Mouse (Mus musculus): ENCODE results near the gene Ccdc183. TPM values are rescaled to one million over a fixed set of nuclear protein-coding genes. Genes with fewer than 3 reads are reported as not detected.
A peak's percentile ranks its signal among the peaks of the same experiment; 100 is the strongest.

The Ccdc183 gene
- total RNA-seq, 4 experiments from 2014 or later = not detected

DNA sequence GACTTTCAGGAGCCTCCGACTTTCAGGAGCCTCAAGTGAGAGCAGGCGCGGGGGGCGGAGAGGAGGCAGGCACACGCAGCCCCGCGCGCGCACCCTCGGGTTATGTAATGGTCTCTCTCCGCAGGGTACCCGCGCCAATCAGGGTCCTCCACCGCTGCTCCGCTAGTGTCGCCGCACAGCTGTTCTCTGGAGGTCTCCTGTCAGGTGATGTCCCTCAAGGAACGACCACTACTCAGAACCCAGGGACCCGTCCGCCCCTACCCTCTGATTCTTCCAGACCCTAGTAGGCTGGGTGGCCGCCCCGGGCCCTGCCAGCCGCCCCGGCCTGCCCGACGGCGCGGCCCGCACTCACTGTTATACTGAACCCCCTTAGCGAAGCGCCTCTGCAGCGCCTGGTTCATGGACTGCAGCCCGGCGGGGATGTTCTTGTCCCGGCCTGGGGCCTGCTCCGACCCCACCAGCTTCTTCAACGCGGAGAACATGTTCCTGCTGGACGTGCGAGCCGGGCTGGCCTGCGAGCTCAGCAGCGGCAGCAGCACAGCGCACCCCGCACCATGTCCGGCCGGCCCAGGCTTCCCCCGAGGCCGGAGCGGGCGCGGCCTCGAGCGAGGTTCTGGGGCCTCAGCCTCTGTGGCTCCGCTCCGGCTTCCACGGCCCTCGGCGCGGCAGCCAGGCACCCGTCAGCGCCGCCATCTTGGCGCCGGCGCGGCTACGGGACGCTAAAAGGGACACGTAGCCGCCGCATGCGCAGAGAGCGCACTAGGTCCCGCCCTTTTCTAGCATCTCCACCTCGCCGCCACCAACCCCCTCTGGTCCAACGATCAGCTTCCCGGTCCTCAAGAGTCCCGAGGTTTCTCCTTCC lies 9.5 kb downstream of the Ccdc183 start, which contains the start of gene Rabl6:
TSS of gene Rabl6 (minus strand) at position 761 of the 862 bp plus-strand sequence.
- DNase-seq = peak; percentile 80

- no peak for DNase-seq
Measured at GRCm38 (mm10) chr2:25602526-25602925, 15.0 kb downstream of the Ccdc183 start.

DNA sequence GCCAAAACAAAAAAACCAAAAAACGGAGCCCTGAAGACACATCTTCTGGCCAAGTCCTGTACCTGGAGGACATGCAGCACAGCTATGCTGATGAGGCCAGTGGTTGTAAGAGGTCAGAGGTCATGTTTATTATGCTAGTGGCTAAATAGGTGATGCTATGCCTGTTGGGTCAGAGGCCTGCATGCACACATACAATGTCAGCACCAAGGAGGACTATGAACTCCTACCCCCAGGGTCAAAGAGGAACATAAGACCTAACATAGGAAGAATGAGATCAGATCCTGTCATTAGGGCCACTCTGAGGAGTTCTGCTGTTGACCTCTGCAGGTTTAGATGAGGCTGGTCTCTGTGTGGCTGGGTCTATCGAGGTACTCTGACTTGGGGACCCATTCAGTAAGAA lies 17.4 kb downstream of the Ccdc183 start:
- DNase-seq = no peak

DNA sequence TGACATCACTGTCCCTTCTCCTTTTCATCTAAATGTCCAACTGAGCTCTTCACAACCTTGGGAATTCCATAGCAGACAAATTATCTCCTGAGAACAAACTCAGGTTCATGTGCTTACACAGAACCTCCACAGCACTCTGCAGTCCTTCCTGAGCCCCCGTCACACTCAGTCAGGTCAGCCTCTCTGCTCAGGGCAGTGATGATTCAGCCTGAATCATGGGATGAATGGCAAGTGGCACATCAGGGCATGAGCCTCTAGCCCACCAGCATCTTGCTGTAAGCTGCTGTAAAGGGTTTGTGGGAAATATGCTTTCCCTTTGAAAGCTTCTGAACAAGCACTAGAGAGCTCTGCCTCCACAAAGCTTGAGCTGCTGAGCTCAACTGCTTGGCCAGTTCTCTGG lies 18.7 kb downstream of the Ccdc183 start:
- DNase-seq = no peak

- DNase-seq = no peak
Measured at GRCm38 (mm10) chr2:25596765-25597510, 20.5 kb downstream of the Ccdc183 start.

- no peak for DNase-seq
Measured at GRCm38 (mm10) chr2:25591863-25592262, 25.6 kb downstream of the Ccdc183 start.

- no peak for DNase-seq
Measured at GRCm38 (mm10) chr2:25588227-25588907, 29.1 kb downstream of the Ccdc183 start.

GRCm38 (mm10) chr2:25587290-25587689 lies 30.2 kb downstream of the Ccdc183 start:
- no peak for DNase-seq

DNA sequence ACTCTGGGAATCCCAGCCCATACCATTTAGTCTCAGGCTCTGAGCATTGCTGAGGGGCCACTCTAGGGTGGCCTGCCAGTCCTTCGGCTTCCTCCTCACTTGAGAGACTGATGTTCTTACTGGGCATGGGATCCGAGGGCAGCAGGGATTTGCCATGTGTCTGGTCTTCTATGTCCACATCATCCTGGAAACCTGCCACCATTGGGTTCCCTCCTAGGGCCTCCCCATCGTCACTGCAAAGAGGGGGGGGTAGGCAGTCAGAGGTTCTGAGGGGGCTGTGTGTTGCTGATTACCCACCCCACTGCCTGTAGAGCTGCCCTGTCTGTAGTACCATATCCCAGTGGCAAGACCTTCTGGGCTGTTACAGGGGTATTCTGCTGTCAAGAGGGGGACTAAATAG lies 31.9 kb downstream of the Ccdc183 start:
- no peak for DNase-seq

GRCm38 (mm10) chr2:25584856-25585255 lies 32.6 kb downstream of the Ccdc183 start:
- no peak for DNase-seq

GRCm38 (mm10) chr2:25584152-25584551 lies 33.3 kb downstream of the Ccdc183 start:
- DNase-seq = no peak

DNA sequence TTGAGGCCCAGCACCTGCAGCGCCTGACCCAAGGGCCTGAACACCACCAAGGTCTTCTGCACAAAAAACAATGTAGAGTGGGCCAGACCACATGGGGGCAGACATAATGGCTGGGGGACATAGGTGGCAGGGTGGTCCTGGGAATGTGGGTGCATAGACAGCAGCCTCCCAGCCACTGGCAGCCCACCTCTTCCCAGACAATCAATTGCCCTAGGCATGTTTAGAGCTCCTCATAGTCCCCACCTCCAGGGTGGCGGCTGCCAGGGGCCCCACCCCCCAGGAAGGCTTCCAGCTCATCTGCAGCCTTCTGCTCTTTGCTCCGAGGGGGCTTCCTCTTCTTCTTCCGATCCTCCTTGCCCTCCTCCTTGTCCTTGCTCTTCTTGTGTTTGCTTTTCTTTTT lies 33.9 kb downstream of the Ccdc183 start:
- DNase-seq = no peak

- DNase-seq = no peak
Measured at GRCm38 (mm10) chr2:25583120-25583481, 34.4 kb downstream of the Ccdc183 start.

GRCm38 (mm10) chr2:25582466-25583119 lies 34.9 kb downstream of the Ccdc183 start:
- DNase-seq = no peak

DNA sequence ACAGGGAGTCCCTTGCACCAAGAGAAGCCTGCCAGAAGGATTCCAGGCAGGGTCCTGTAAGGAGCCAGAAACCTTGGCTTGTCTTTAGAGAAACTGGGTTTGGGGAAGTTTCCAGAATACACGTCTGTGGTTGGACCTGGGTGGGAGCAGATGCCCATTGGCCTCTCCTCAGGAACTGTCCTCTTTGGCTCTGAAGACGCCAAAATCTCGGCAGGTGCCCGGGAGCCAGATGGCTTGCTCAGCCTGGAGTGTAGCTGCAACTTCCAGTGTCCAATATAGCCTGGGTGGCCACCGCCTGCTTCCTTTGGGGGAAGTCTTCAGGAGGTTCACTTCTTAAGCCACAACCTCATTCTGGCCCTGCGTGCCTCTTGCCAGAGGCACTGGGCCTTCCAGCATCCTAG lies 35.6 kb downstream of the Ccdc183 start:
- DNase-seq = no peak

DNA sequence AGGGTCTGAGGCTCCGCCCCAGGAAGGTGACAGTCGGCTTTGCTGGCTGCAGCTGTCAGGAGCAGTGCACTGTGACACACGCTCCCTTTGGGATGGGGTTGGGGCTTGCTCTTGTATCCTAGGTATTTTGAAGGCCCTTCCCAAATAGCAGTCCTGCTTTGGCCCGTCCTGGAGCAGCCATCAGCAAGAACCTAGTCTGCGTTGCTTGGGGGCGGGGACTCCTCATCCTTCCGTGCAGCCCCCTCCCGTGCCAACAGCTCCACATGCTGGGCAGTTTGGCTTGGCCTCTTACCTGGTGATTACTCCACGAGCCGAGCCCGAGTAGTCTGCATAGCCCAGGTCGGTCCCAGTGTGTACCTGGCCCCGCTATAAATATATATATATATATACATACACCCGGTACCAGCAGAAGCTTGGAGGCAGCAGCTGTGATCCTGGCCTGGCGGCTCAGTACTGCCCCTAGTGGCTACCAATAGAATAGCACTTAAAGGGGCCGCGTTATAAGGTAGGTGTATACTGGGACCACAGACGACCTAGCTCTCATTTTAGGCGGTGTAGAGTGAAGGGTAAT lies 36.1 kb downstream of the Ccdc183 start, which contains the start of gene Ajm1:
TSS of gene Ajm1 (minus strand) at position 464 of the 571 bp plus-strand sequence.
- DNase-seq = no peak

- no peak for DNase-seq
Measured at GRCm38 (mm10) chr2:25580621-25581101, 36.8 kb downstream of the Ccdc183 start.

DNA sequence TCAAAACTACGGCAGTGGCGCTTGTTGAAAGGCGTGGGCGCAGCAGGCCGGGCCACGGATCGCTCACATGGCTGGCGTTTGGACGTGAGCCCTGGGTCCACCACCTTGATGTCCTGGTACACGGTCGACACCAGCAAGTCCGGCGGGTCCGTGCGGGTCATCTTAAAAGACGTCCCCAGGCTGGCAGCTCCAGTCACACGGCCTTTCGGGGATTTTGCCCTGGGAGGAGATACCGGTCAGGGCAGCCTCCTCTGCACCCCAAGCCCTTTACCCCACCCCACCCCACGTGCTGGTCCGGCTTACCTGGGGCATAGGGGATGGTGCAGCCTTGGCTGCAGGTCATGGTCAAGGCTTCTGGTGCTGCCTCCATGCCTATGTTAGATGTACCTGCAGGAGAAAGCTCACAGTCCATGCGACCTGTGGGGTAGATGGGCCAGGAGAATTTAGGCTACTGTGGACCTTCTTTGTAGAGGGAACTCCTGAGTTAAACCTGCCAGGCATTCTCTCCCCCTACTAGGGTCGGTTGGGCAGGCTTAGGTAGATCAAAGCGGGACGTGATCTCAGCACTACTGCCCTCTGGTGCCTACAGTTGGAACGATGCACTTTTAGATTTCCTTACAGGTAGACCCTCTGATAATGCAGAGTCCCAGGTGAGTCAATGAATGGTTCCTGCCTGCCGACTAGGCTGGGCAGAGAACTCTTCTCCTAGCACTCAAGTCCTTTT lies 37.6 kb downstream of the Ccdc183 start:
- DNase-seq = no peak

GRCm38 (mm10) chr2:25578796-25579736 lies 38.4 kb downstream of the Ccdc183 start:
- no peak for DNase-seq
